Mouse (Mus musculus) heart, embryonic 12.5 days (tissue): ENCODE data around the gene Dact3. TPM values are rescaled to one million over a fixed set of nuclear protein-coding genes. Genes with fewer than 3 reads are reported as not detected.
A peak's percentile ranks its signal among the peaks of the same experiment; 100 is the strongest.

Source experiments
- ATAC-seq: fragments of 200-750 bp; cut with Nextera tagmentation; 2 replicates; pipeline ENCODE4 v1.8.0; 2017; ENCODE audit warnings: moderate TSS enrichment, moderate library complexity; ENCODE audit not compliant: insufficient number of reproducible peaks, low FRiP score
- H3K27ac ChIP-seq: fragments of 300-500 bp; sonication (generic); 2 replicates; pipeline ENCODE4 v1.5.1; 2016; ENCODE audit warnings: mild to moderate bottlenecking, moderate library complexity; ENCODE audit not compliant: poor library complexity, severe bottlenecking
- H3K27me3 ChIP-seq: fragments of 300-500 bp; sonication (generic); replicated peaks from 2 replicates; pipeline ENCODE4 v1.6.1; 2016; ENCODE audit warnings: mild to moderate bottlenecking, moderate library complexity
- H3K36me3 ChIP-seq: fragments of 300-500 bp; sonication (generic); 2 replicates; pipeline ENCODE4 v1.6.1; 2016; ENCODE audit warnings: mild to moderate bottlenecking, moderate library complexity
- H3K4me1 ChIP-seq: fragments of 300-500 bp; sonication (generic); replicated peaks from 2 replicates; pipeline ENCODE4 v1.6.1; 2016; ENCODE audit warnings: mild to moderate bottlenecking
- H3K4me2 ChIP-seq: fragments of 300-500 bp; sonication (generic); 2 replicates; pipeline ENCODE4 v1.6.1; 2016; ENCODE audit warnings: mild to moderate bottlenecking, moderate library complexity
- H3K4me3 ChIP-seq: fragments of 300-500 bp; sonication (generic); 2 replicates; pipeline ENCODE4 v1.5.1; 2016; ENCODE audit warnings: mild to moderate bottlenecking
- H3K9ac ChIP-seq: fragments of 300-500 bp; sonication (generic); 2 replicates; pipeline ENCODE4 v1.6.1; 2016; ENCODE audit warnings: mild to moderate bottlenecking, moderate library complexity
- H3K9me3 ChIP-seq: fragments of 300-500 bp; sonication (generic); replicated peaks from 2 replicates; pipeline ENCODE4 v1.6.1; 2016; ENCODE audit warnings: mild to moderate bottlenecking, moderate library complexity
- WGBS: fragments of 180-500 bp; shearing (Covaris S2); methylation state at CpG from one replicate; pipeline ENCODE4 v1.1.7; 2016; 5-methylcytosine and 5-hydroxymethylcytosine counted together
- polyA plus RNA-seq: library from polyadenylated mRNA; unstranded; fragments of >200 nt; fragmentation: Nextera tagmentation; extraction: Ambion mirVana; gene quantifications from 2 replicates; pipeline ENCODE4 v1.2.1, GENCODE M21; 2016

The Dact3 gene
- polyA plus RNA-seq, 1 experiment from 2014 or later: 14.3 TPM

GRCm38 (mm10) chr7:16923283-16924036, 48.3 kb downstream of the Dact3 start:
- peak overlapping the region; percentile 82 for H3K4me3 ChIP-seq
- H3K27ac ChIP-seq: peak overlapping the region; percentile 92
- no peaks in the 10 kb centered on the region for H3K27me3 ChIP-seq
- peaks cover 40% of the 10 kb centered on the region for H3K4me1 ChIP-seq
- peak overlapping the region; percentile 91 for H3K9ac ChIP-seq
- peak overlapping the region; percentile 97 for H3K4me2 ChIP-seq
- ATAC-seq: no peak
- no peaks in the 10 kb centered on the region for H3K9me3 ChIP-seq
- H3K36me3 ChIP-seq: peaks cover 20% of the 10 kb centered on the region
- under 1% methylated on average over 42 of the region's 57 CpGs for WGBS

GRCm38 (mm10) chr7:16924037-16924834, 49.1 kb downstream of the Dact3 start, which contains the start of gene Calm3:
Calm3 (minus strand) TSS chr7:16924114.
- H3K9ac ChIP-seq: peak within 1 kb of the TSS; percentile 91
- no peaks in the 10 kb centered on the region for H3K27me3 ChIP-seq
- H3K36me3 ChIP-seq: peaks cover 12% of the 10 kb centered on the region
- no peaks in the 10 kb centered on the region for H3K9me3 ChIP-seq
- H3K4me2 ChIP-seq: peak within 1 kb of the TSS; percentile 97
- 1% methylated on average over 64 of the region's 64 CpGs for WGBS
- peak within 1 kb of the TSS; percentile 92 for H3K27ac ChIP-seq
- peak within 1 kb of the TSS; percentile 82 for H3K4me3 ChIP-seq
- peaks cover 37% of the 10 kb centered on the region for H3K4me1 ChIP-seq
- peak; percentile 93 for ATAC-seq

GRCm38 (mm10) chr7:16928341-16928740, 53.2 kb downstream of the Dact3 start:
- H3K27ac ChIP-seq: no peak overlapping the region
- H3K36me3 ChIP-seq: no peaks in the 10 kb centered on the region
- H3K4me1 ChIP-seq: no peaks in the 10 kb centered on the region
- no peaks in the 10 kb centered on the region for H3K27me3 ChIP-seq
- no peak overlapping the region for H3K9ac ChIP-seq
- no peaks in the 10 kb centered on the region for H3K9me3 ChIP-seq
- H3K4me3 ChIP-seq: no peak overlapping the region
- no peak overlapping the region for H3K4me2 ChIP-seq
- ATAC-seq: no peak
- 39% methylated on average over 2 of the region's 2 CpGs for WGBS

GRCm38 (mm10) chr7:16930850-16931249, 55.7 kb downstream of the Dact3 start:
- Histone ChIP-seq H3K4me1 (no peaks in the 10 kb centered on the region), H3K9ac (no peak overlapping the region), H3K27ac (no peak overlapping the region), H3K9me3 (no peaks in the 10 kb centered on the region), H3K27me3 (no peaks in the 10 kb centered on the region), H3K4me2 (no peak overlapping the region), H3K36me3 (no peaks in the 10 kb centered on the region), H3K4me3 (no peak overlapping the region)
- no peak for ATAC-seq
- WGBS: 6% methylated on average over 1 of the region's 1 CpGs

GRCm38 (mm10) chr7:16931968-16932627, 57.0 kb downstream of the Dact3 start:
- ATAC-seq: peak; percentile 65; the same call in 1 of the 2 replicates
- Histone ChIP-seq H3K27me3 (no peaks in the 10 kb centered on the region), H3K4me3 (no peak overlapping the region), H3K4me2 (no peak overlapping the region), H3K27ac (no peak overlapping the region), H3K9ac (no peak overlapping the region), H3K4me1 (no peaks in the 10 kb centered on the region), H3K9me3 (no peaks in the 10 kb centered on the region), H3K36me3 (no peaks in the 10 kb centered on the region)
- WGBS: 21% methylated on average over 14 of the region's 14 CpGs

GRCm38 (mm10) chr7:16932704-16933577, 57.8 kb downstream of the Dact3 start:
- Histone ChIP-seq H3K9ac (no peak overlapping the region), H3K27me3 (no peaks in the 10 kb centered on the region), H3K4me1 (no peaks in the 10 kb centered on the region), H3K4me3 (no peak overlapping the region), H3K36me3 (no peaks in the 10 kb centered on the region), H3K9me3 (no peaks in the 10 kb centered on the region), H3K27ac (no peak overlapping the region), H3K4me2 (no peak overlapping the region)
- WGBS: 42% methylated on average over 14 of the region's 14 CpGs
- no peak for ATAC-seq

Other genes starting within 250 kb of the Dact3 start
- 0.45 TPM in 2 replicates for gene Ceacam15, start 199.6 kb upstream of the Dact3 start, polyA plus RNA-seq
- not detected in 2 replicates for gene Ceacam9, start 153.4 kb upstream of the Dact3 start, polyA plus RNA-seq
- 208 and 210 TPM in 2 replicates for gene Ap2s1, start 136.9 kb upstream of the Dact3 start, polyA plus RNA-seq
- 50.8 and 52.0 TPM in 2 replicates for gene Slc1a5, start 94.0 kb upstream of the Dact3 start, polyA plus RNA-seq
- 97.4 and 103 TPM in 2 replicates for gene Strn4, start 59.4 kb upstream of the Dact3 start, polyA plus RNA-seq
- gene Fkrp, start 58.6 kb upstream of the Dact3 start, polyA plus RNA-seq: 37.6 and 37.8 TPM in 2 replicates
- 10.8 and 11.8 TPM in 2 replicates for gene Prkd2, start 32.4 kb upstream of the Dact3 start, polyA plus RNA-seq
- 2.3 and 4.3 TPM in 2 replicates for gene Gng8, start 16.5 kb downstream of the Dact3 start, polyA plus RNA-seq
- 0.28 and 0.34 TPM in 2 replicates for gene Ptgir, start 31.2 kb downstream of the Dact3 start, polyA plus RNA-seq
- gene Calm3, start 48.8 kb downstream of the Dact3 start, polyA plus RNA-seq: 83.6 and 95.0 TPM in 2 replicates
- gene Pnmal2, start 69.4 kb downstream of the Dact3 start, polyA plus RNA-seq: 3.5 and 4.2 TPM in 2 replicates
- gene Pnmal1, start 84.4 kb downstream of the Dact3 start, polyA plus RNA-seq: 0.14 and 0.28 TPM in 2 replicates
- 0.14 and 0.15 TPM in 2 replicates for gene Gm42372, start 107.8 kb downstream of the Dact3 start, polyA plus RNA-seq
- 19.6 and 29.4 TPM in 2 replicates for gene Ccdc8, start 117.4 kb downstream of the Dact3 start, polyA plus RNA-seq
- gene Ppp5c, start 152.6 kb downstream of the Dact3 start, polyA plus RNA-seq: 87.3 and 91.9 TPM in 2 replicates
- gene Hif3a, start 187.1 kb downstream of the Dact3 start, polyA plus RNA-seq: 36.8 and 38.2 TPM in 2 replicates
- gene Psg16, start 198.7 kb downstream of the Dact3 start, polyA plus RNA-seq: 0.06 and 0.14 TPM in 2 replicates